Mouse (Mus musculus) midbrain, postnatal 0 days (tissue): ENCODE data around the gene Slc25a44. TPM values are rescaled to one million over a fixed set of nuclear protein-coding genes. Genes with fewer than 3 reads are reported as not detected.

Experiments
- ATAC-seq: fragments of 200-750 bp; cut with Nextera tagmentation; 2 replicates; pipeline ENCODE4 v1.8.0; 2017; ENCODE audit warnings: moderate number of reproducible peaks, mild to moderate bottlenecking, moderate TSS enrichment, moderate library complexity; ENCODE audit not compliant: low FRiP score
- DNase-seq: peaks from one replicate; pipeline ENCODE4 v3.0.0-alpha.2; 2015; ENCODE audit warnings: low spot score
- H3K27ac ChIP-seq: fragments of 300-500 bp; sonication (generic); 2 replicates; pipeline ENCODE4 v1.5.1; 2014; ENCODE audit warnings: low read depth, mild to moderate bottlenecking, low read length, mixed read lengths
- H3K27me3 ChIP-seq: fragments of 300-500 bp; sonication (generic); 2 replicates; pipeline ENCODE4 v1.6.1; 2014; ENCODE audit warnings: low read length, control low read depth, mixed read lengths; ENCODE audit not compliant: insufficient read depth
- H3K36me3 ChIP-seq: fragments of 300-500 bp; sonication (generic); 2 replicates; pipeline ENCODE4 v1.6.1; 2014; ENCODE audit warnings: low read length, control low read depth, mixed read lengths; ENCODE audit not compliant: insufficient read depth
- H3K4me1 ChIP-seq: fragments of 300-500 bp; sonication (generic); 2 replicates; pipeline ENCODE4 v1.6.1; 2014; ENCODE audit warnings: mild to moderate bottlenecking, control low read depth, antibody characterized with exemption, low read length, mixed read lengths; ENCODE audit not compliant: insufficient read depth
- H3K4me2 ChIP-seq: fragments of 300-500 bp; sonication (generic); 2 replicates; pipeline ENCODE4 v1.6.1; 2014; ENCODE audit warnings: low read depth, mild to moderate bottlenecking, low read length, mixed read lengths; ENCODE audit not compliant: poor library complexity, severe bottlenecking
- H3K4me3 ChIP-seq: fragments of 300-500 bp; sonication (generic); 2 replicates; pipeline ENCODE4 v1.5.1; 2014; ENCODE audit warnings: low read depth, mild to moderate bottlenecking, low read length, moderate library complexity
- H3K9ac ChIP-seq: fragments of 300-500 bp; sonication (generic); replicated peaks from 2 replicates; pipeline ENCODE4 v1.6.1; 2014; ENCODE audit warnings: mild to moderate bottlenecking, low read length, moderate library complexity, mixed read lengths; ENCODE audit not compliant: poor library complexity, severe bottlenecking
- H3K9me3 ChIP-seq: fragments of 300-500 bp; sonication (generic); 2 replicates; pipeline ENCODE4 v1.6.1; 2016; ENCODE audit warnings: low read length, control low read depth
- CTCF ChIP-seq: IDR thresholded peaks from 2 replicates; pipeline ENCODE4 v1.5.1; 2016; ENCODE audit warnings: antibody characterized with exemption, mild to moderate bottlenecking
- WGBS: fragments of 180-500 bp; shearing (Covaris S2); extraction: QIAGEN DNeasy Blood & Tissue Kit; methylation state at CpG from one replicate; pipeline ENCODE4 v1.1.7; 2014; 5-methylcytosine and 5-hydroxymethylcytosine counted together
- microRNA-seq: library from miRNA; unstranded; fragments of <30 nt; microRNA quantifications from one replicate; pipeline ENCODE4, GENCODE M21; 2016; ENCODE audit warnings: borderline number of aligned reads
- polyA plus RNA-seq: library from polyadenylated mRNA; unstranded; fragments of >200 nt; fragmentation: Nextera tagmentation; extraction: Ambion mirVana; gene quantifications from 2 replicates; pipeline ENCODE4 v1.2.1, GENCODE M21; 2015
- total RNA-seq: library from RNA; depleted of rRNA; stranded (reverse); fragments of >200 nt; gene quantifications from 2 replicates; pipeline ENCODE4 v1.2.3, GENCODE M21; 2014; rRNA removed

Gene Slc25a44
- total and polyA plus RNA-seq, 2 experiments from 2014 or later = 35.9 to 63.8 TPM

GRCm38 (mm10) chr3:88365705-88366361 lies 59.1 kb downstream of the Slc25a44 start:
- Histone ChIP-seq H3K27ac (no peak overlapping the region), H3K4me2 (no peak overlapping the region), H3K36me3 (peaks cover 17% of the 10 kb centered on the region), H3K9me3 (no peaks in the 10 kb centered on the region), H3K4me3 (no peak overlapping the region), H3K9ac (no peak overlapping the region), H3K4me1 (no peaks in the 10 kb centered on the region), H3K27me3 (no peaks in the 10 kb centered on the region)
- DNase-seq = no peak
- 47% methylated on average over 34 of the region's 34 CpGs for WGBS
- no peak for TF ChIP-seq CTCF
- no peak for ATAC-seq

GRCm38 (mm10) chr3:88364337-88364736 lies 60.6 kb downstream of the Slc25a44 start, which contains the start of gene Paqr6:
Gene Paqr6 (plus strand): TSS chr3:88364584.
- peak within 1 kb of the TSS; percentile 38; the same call in 1 of the 2 replicates for H3K27ac ChIP-seq
- no peaks in the 10 kb centered on the region for H3K9me3 ChIP-seq
- H3K27me3 ChIP-seq = no peaks in the 10 kb centered on the region
- H3K4me3 ChIP-seq = no peak within 1 kb of the TSS
- peak; percentile 15; the same call in 1 of the 2 replicates for ATAC-seq
- H3K4me2 ChIP-seq = no peak within 1 kb of the TSS
- no peak within 1 kb of the TSS for H3K9ac ChIP-seq
- no peak for TF ChIP-seq CTCF
- peak; percentile 32 for DNase-seq
- 3% methylated on average over 16 of the region's 16 CpGs for WGBS
- H3K4me1 ChIP-seq = no peaks in the 10 kb centered on the region
- H3K36me3 ChIP-seq = peaks cover 32% of the 10 kb centered on the region

GRCm38 (mm10) chr3:88363700-88364099 lies 61.2 kb downstream of the Slc25a44 start:
- ATAC-seq = peak; percentile 73
- Histone ChIP-seq H3K9ac (no peak overlapping the region), H3K4me3 (no peak overlapping the region), H3K27me3 (no peaks in the 10 kb centered on the region), H3K27ac (peak overlapping the region; percentile 38; the same call in 1 of the 2 replicates), H3K36me3 (peaks cover 38% of the 10 kb centered on the region), H3K4me2 (no peak overlapping the region), H3K4me1 (no peaks in the 10 kb centered on the region), H3K9me3 (no peaks in the 10 kb centered on the region)
- DNase-seq = peak; percentile 40
- TF ChIP-seq CTCF = no peak
- 54% methylated on average over 4 of the region's 4 CpGs for WGBS

- H3K36me3 ChIP-seq = peaks cover 51% of the 10 kb centered on the region
- WGBS = 82% methylated on average over 2 of the region's 2 CpGs
- no peak overlapping the region for H3K4me2 ChIP-seq
- no peak for TF ChIP-seq CTCF
- peak overlapping the region; percentile 43; the same call in 1 of the 2 replicates for H3K27ac ChIP-seq
- H3K27me3 ChIP-seq = no peaks in the 10 kb centered on the region
- DNase-seq (peak; percentile 19), ATAC-seq (peak; percentile 47)
- no peaks in the 10 kb centered on the region for H3K9me3 ChIP-seq
- no peak overlapping the region for H3K4me3 ChIP-seq
- H3K4me1 ChIP-seq = no peaks in the 10 kb centered on the region
- H3K9ac ChIP-seq = no peak overlapping the region
Measured at GRCm38 (mm10) chr3:88361612-88362313, 63.2 kb downstream of the Slc25a44 start.

DNA sequence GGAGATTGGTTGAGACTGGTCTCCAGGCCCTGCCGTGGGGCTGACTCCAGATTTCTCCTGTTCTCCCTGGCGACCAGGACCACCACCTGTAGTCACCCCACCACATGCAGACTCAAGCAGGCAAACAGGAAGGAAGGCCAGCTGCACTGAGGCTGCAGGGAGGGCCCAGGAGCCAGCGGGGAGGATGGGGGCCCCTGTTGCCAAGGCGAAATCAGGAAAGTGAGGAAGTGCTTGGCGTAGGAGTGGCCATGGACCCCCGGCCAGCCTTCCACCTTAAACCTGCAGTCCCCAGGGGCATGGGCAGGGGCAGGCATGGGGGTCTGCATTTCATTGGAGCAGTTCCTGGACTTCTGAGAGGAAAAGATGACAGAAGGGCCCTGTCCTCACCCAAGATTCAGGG lies 63.8 kb downstream of the Slc25a44 start:
- Histone ChIP-seq H3K9ac (no peak overlapping the region), H3K27ac (no peak overlapping the region), H3K4me2 (no peak overlapping the region), H3K4me3 (no peak overlapping the region), H3K36me3 (peaks cover 58% of the 10 kb centered on the region), H3K27me3 (no peaks in the 10 kb centered on the region), H3K9me3 (no peaks in the 10 kb centered on the region), H3K4me1 (no peaks in the 10 kb centered on the region)
- no peak for TF ChIP-seq CTCF
- ATAC-seq (no peak), DNase-seq (no peak)
- 81% methylated on average over 6 of the region's 6 CpGs for WGBS

Small RNA genes within 50 kb of the gene (microRNA-seq; reads per million reads assigned to microRNA genes)
- not detected for gene Mir7011

Other genes starting within 250 kb of the Slc25a44 start
- 0.94 and 1.0 TPM in 2 replicates for gene Rhbg, start 170.4 kb downstream of the Slc25a44 start, total RNA-seq
- gene Rhbg, start 170.4 kb downstream of the Slc25a44 start, polyA plus RNA-seq = 0.21 and 0.41 TPM in 2 replicates
- not detected in 2 replicates for gene Gm38392, start 137.9 kb downstream of the Slc25a44 start, total RNA-seq
- gene Gm38392, start 137.9 kb downstream of the Slc25a44 start, polyA plus RNA-seq = 0.20 and 0.21 TPM in 2 replicates
- gene Tsacc, start 128.1 kb downstream of the Slc25a44 start, total RNA-seq = 6.2 TPM in 1 of 2 replicates, not detected in the other
- 5.2 and 7.9 TPM in 2 replicates for gene Tsacc, start 128.1 kb downstream of the Slc25a44 start, polyA plus RNA-seq
- 253 and 273 TPM in 2 replicates for gene Cct3, start 128.0 kb downstream of the Slc25a44 start, total RNA-seq
- gene Cct3, start 128.0 kb downstream of the Slc25a44 start, polyA plus RNA-seq = 372 and 391 TPM in 2 replicates
- gene Glmp, start 100.1 kb downstream of the Slc25a44 start, total RNA-seq = 28.5 and 39.2 TPM in 2 replicates
- 106 and 109 TPM in 2 replicates for gene Glmp, start 100.1 kb downstream of the Slc25a44 start, polyA plus RNA-seq
- 0.33 and 0.61 TPM in 2 replicates for gene Tmem79, start 89.0 kb downstream of the Slc25a44 start, total RNA-seq
- 0.43 and 0.93 TPM in 2 replicates for gene Tmem79, start 89.0 kb downstream of the Slc25a44 start, polyA plus RNA-seq
- 86.7 and 112 TPM in 2 replicates for gene Smg5, start 88.9 kb downstream of the Slc25a44 start, total RNA-seq
- 44.2 and 49.4 TPM in 2 replicates for gene Smg5, start 88.9 kb downstream of the Slc25a44 start, polyA plus RNA-seq
- 4.5 and 13.5 TPM in 2 replicates for gene Paqr6, start 60.6 kb downstream of the Slc25a44 start, total RNA-seq
- gene Paqr6, start 60.6 kb downstream of the Slc25a44 start, polyA plus RNA-seq = 6.6 and 7.1 TPM in 2 replicates
- gene Bglap3, start 52.4 kb downstream of the Slc25a44 start, total RNA-seq = 0.38 TPM in 1 of 2 replicates, not detected in the other
- not detected in 2 replicates for gene Bglap3, start 52.4 kb downstream of the Slc25a44 start, polyA plus RNA-seq
- gene Bglap2, start 46.4 kb downstream of the Slc25a44 start, total RNA-seq = not detected in 2 replicates
- gene Bglap2, start 46.4 kb downstream of the Slc25a44 start, polyA plus RNA-seq = 0.51 TPM in 1 of 2 replicates, not detected in the other
- gene Bglap, start 40.7 kb downstream of the Slc25a44 start, total RNA-seq = not detected in 2 replicates
- gene Bglap, start 40.7 kb downstream of the Slc25a44 start, polyA plus RNA-seq = not detected in 2 replicates
- gene Pmf1, start 14.8 kb downstream of the Slc25a44 start, total RNA-seq = 20.6 and 25.4 TPM in 2 replicates
- 25.2 and 25.6 TPM in 2 replicates for gene Pmf1, start 14.8 kb downstream of the Slc25a44 start, polyA plus RNA-seq
- 52.6 and 62.0 TPM in 2 replicates for gene Sema4a, start 36.0 kb upstream of the Slc25a44 start, total RNA-seq
- gene Sema4a, start 36.0 kb upstream of the Slc25a44 start, polyA plus RNA-seq = 42.1 and 44.2 TPM in 2 replicates
- gene Lmna, start 84.8 kb upstream of the Slc25a44 start, total RNA-seq = 57.6 and 75.0 TPM in 2 replicates
- gene Lmna, start 84.8 kb upstream of the Slc25a44 start, polyA plus RNA-seq = 74.1 and 77.2 TPM in 2 replicates
- gene Mex3a, start 107.3 kb upstream of the Slc25a44 start, total RNA-seq = 56.9 and 58.2 TPM in 2 replicates
- 15.4 and 16.1 TPM in 2 replicates for gene Mex3a, start 107.3 kb upstream of the Slc25a44 start, polyA plus RNA-seq
- gene Rab25, start 123.2 kb upstream of the Slc25a44 start, total RNA-seq = 0.60 TPM in 1 of 2 replicates, not detected in the other
- 0.46 TPM in 1 of 2 replicates, not detected in the other for gene Rab25, start 123.2 kb upstream of the Slc25a44 start, polyA plus RNA-seq
- 46.7 and 66.0 TPM in 2 replicates for gene Lamtor2, start 127.9 kb upstream of the Slc25a44 start, total RNA-seq
- gene Lamtor2, start 127.9 kb upstream of the Slc25a44 start, polyA plus RNA-seq = 187 and 205 TPM in 2 replicates
- gene Ubqln4, start 128.6 kb upstream of the Slc25a44 start, total RNA-seq = 103 and 120 TPM in 2 replicates
- 29.7 and 30.4 TPM in 2 replicates for gene Ubqln4, start 128.6 kb upstream of the Slc25a44 start, polyA plus RNA-seq
- gene Ssr2, start 150.7 kb upstream of the Slc25a44 start, total RNA-seq = 236 and 250 TPM in 2 replicates
- 196 and 210 TPM in 2 replicates for gene Ssr2, start 150.7 kb upstream of the Slc25a44 start, polyA plus RNA-seq
- gene Arhgef2, start 180.8 kb upstream of the Slc25a44 start, total RNA-seq = 59.6 and 80.3 TPM in 2 replicates
- gene Arhgef2, start 180.8 kb upstream of the Slc25a44 start, polyA plus RNA-seq = 38.9 and 46.8 TPM in 2 replicates
- gene Rxfp4, start 228.0 kb upstream of the Slc25a44 start, total RNA-seq = 0.42 TPM in 1 of 2 replicates, not detected in the other
- gene Rxfp4, start 228.0 kb upstream of the Slc25a44 start, polyA plus RNA-seq = not detected in 2 replicates